Mouse (Mus musculus): ENCODE measurements at regions not wholly inside any gene's neighbourhood (a gene's known extent, or its start where the extent isn't known, plus 50 kb on each side); places are given as distances from the start of the nearest gene placed in this dataset.

- H3K4me3 ChIP-seq (replicated peaks; ENCODE audit: insufficient read depth, low read depth, low read length), result no peak overlapping the region
- no peaks in the 10 kb centered on the region for H3K4me1 ChIP-seq (ENCODE audit: control insufficient read depth, insufficient read depth, low read length)
- DNase-seq, result no peak
- TF ChIP-seq CTCF (IDR thresholded peaks at IDR 0.05; ENCODE audit: borderline replicate concordance, insufficient read depth, low read depth, low read length), result no peak
- TF ChIP-seq POLR2A (IDR thresholded peaks at IDR 0.05; ENCODE audit: borderline replicate concordance, insufficient read depth, low read length), result no peak
- H3K27me3 ChIP-seq (ENCODE audit: control insufficient read depth, insufficient read depth, low read length), result no peaks in the 10 kb centered on the region; the same call in 1 of the 2 replicates
- H3K27ac ChIP-seq (ENCODE audit: insufficient read depth, low read length), result no peak overlapping the region
- WGBS, result 47% methylated on average over 7 of the region's 7 CpGs
Observed at GRCm38 (mm10) chr8:103492914-103493517, 608.4 kb upstream of the Cdh5 start.

DNA sequence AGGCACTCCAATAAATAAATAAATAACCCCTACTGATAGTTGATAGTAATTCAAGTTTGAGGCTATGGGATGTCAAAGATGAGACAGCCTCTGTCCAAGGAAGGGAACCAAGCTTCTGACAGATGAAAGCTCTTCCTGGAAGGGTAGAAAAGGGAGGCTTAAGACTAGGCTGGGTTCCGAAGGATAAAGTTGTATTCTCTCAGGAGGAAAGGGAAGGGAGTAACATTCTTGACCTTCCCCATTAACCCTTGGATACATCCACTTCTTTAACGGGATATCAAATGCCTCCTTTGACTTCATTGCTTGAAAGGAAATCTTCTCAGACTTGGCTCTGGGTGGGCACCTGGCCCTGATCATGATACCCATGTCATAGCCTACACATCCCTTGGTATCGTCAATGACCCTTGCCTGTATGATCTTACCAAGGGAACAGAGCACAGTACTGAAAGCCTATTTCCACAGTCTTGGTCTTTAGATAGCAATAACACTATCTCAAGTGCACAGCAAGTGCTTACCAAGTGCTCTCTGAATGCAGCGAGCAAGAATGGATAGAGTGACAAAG is 607.4 kb upstream of the Cdh5 start:
- TF ChIP-seq POLR2A (IDR thresholded peaks at IDR 0.05; ENCODE audit: borderline replicate concordance, insufficient read depth, low read length), result no peak
- TF ChIP-seq CTCF (IDR thresholded peaks at IDR 0.05; ENCODE audit: borderline replicate concordance, insufficient read depth, low read depth, low read length), result no peak
- H3K4me3 ChIP-seq (replicated peaks; ENCODE audit: insufficient read depth, low read depth, low read length), result no peak overlapping the region
- WGBS, result 93% methylated on average over 4 of the region's 4 CpGs

GRCm38 (mm10) chr8:103494670-103495069 is 606.8 kb upstream of the Cdh5 start:
- Histone ChIP-seq H3K4me1 (ENCODE audit: control insufficient read depth, insufficient read depth, low read length) (no peaks in the 10 kb centered on the region), H3K27ac (ENCODE audit: insufficient read depth, low read length) (no peak overlapping the region), H3K27me3 (ENCODE audit: control insufficient read depth, insufficient read depth, low read length) (no peaks in the 10 kb centered on the region; the same call in 1 of the 2 replicates), H3K4me3 (replicated peaks; ENCODE audit: insufficient read depth, low read depth, low read length) (no peak overlapping the region)
- TF ChIP-seq CTCF (IDR thresholded peaks at IDR 0.05; ENCODE audit: borderline replicate concordance, insufficient read depth, low read depth, low read length) (no peak), POLR2A (IDR thresholded peaks at IDR 0.05; ENCODE audit: borderline replicate concordance, insufficient read depth, low read length) (no peak)
- WGBS, result 22% methylated on average over 1 of the region's 1 CpGs
- DNase-seq, result no peak

More for the DNA sequence above, 607.4 kb upstream of the Cdh5 start:
- Histone ChIP-seq H3K4me1 (ENCODE audit: control insufficient read depth, insufficient read depth, low read length) (no peaks in the 10 kb centered on the region), H3K27me3 (ENCODE audit: control insufficient read depth, insufficient read depth, low read length) (no peaks in the 10 kb centered on the region; the same call in 1 of the 2 replicates), H3K27ac (ENCODE audit: insufficient read depth, low read length) (no peak overlapping the region)
- DNase-seq, result no peak

GRCm38 (mm10) chr8:103501328-103501727 is 600.1 kb upstream of the Cdh5 start:
- Histone ChIP-seq H3K27ac (ENCODE audit: insufficient read depth, low read length) (no peak overlapping the region), H3K4me1 (ENCODE audit: control insufficient read depth, insufficient read depth, low read length) (no peaks in the 10 kb centered on the region), H3K27me3 (ENCODE audit: control insufficient read depth, insufficient read depth, low read length) (no peaks in the 10 kb centered on the region; the same call in 1 of the 2 replicates), H3K4me3 (replicated peaks; ENCODE audit: insufficient read depth, low read depth, low read length) (no peak overlapping the region)
- DNase-seq, result no peak
- WGBS, result 53% methylated on average over 2 of the region's 2 CpGs
- TF ChIP-seq CTCF (IDR thresholded peaks at IDR 0.05; ENCODE audit: borderline replicate concordance, insufficient read depth, low read depth, low read length), result no peak

DNA sequence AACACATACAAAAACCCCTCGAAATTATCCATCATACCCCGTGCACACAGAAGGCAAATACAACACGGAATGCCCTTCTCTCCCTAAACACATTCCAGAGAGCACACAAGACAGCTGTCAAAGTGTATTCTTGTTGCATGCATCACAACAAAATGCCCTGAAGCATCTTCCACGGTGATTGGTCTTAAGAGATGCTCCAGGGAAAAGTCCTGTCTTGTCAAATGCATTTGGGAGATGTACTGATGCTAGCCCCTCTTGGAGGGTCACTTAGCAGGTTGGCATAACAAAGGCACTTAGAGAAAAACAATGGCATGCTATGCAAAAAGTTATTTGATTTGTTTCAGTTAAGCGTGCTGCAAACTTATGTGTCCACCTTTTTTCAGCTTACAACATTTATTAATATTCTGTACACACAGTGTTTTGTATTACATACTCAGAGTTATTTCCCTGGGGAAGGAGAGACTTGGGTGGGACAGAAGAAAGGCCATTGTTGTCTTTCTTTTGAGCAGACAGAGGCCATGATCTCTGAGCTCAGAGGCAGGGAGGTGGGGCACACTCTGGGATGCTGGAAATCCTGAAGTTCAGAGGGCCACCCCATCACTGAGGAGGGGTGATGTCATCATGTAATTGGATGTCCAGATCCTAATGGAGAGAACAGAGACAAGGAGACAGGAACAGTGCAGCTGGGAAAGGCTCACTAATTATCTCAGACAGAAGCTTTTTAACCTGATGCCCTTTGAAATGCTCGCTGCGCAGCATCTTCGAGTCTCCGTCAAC is 598.2 kb upstream of the Cdh5 start:
- Histone ChIP-seq H3K4me1 (ENCODE audit: control insufficient read depth, insufficient read depth, low read length) (no peaks in the 10 kb centered on the region), H3K27ac (ENCODE audit: insufficient read depth, low read length) (no peak overlapping the region), H3K27me3 (ENCODE audit: control insufficient read depth, insufficient read depth, low read length) (no peaks in the 10 kb centered on the region; the same call in 1 of the 2 replicates), H3K4me3 (replicated peaks; ENCODE audit: insufficient read depth, low read depth, low read length) (no peak overlapping the region)
- 82% methylated on average over 9 of the region's 9 CpGs for WGBS
- DNase-seq, result no peak
- TF ChIP-seq POLR2A (IDR thresholded peaks at IDR 0.05; ENCODE audit: borderline replicate concordance, insufficient read depth, low read length), result no peak
- TF ChIP-seq CTCF (IDR thresholded peaks at IDR 0.05; ENCODE audit: borderline replicate concordance, insufficient read depth, low read depth, low read length), result no peak

DNA sequence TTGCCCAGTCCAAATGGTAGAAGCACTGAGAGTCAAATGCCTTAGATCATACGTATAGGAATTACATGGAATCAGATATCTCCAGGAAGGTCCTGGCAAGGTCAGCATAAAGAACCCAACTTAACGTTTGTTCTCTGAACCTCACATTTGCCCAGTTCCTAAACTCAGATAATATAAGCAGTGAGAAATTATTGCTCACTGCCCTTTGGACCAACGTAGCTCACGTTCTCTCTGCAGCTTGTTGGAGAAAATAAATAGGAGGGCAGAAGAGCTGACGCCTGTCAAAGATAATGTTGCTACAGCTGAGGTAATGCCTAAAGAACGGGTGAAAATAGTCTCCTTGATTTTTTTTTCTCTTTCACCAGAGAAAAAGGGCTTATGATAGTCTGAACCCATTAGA is 595.1 kb upstream of the Cdh5 start:
- H3K4me1 ChIP-seq (ENCODE audit: control insufficient read depth, insufficient read depth, low read length), result no peaks in the 10 kb centered on the region
- WGBS, result 83% methylated on average over 6 of the region's 6 CpGs
- H3K27me3 ChIP-seq (ENCODE audit: control insufficient read depth, insufficient read depth, low read length), result no peaks in the 10 kb centered on the region; the same call in 1 of the 2 replicates
- DNase-seq, result no peak
- H3K27ac ChIP-seq (ENCODE audit: insufficient read depth, low read length), result no peak overlapping the region
- TF ChIP-seq CTCF (IDR thresholded peaks at IDR 0.05; ENCODE audit: borderline replicate concordance, insufficient read depth, low read depth, low read length), result no peak
- TF ChIP-seq POLR2A (IDR thresholded peaks at IDR 0.05; ENCODE audit: borderline replicate concordance, insufficient read depth, low read length), result no peak
- H3K4me3 ChIP-seq (replicated peaks; ENCODE audit: insufficient read depth, low read depth, low read length), result no peak overlapping the region

DNA sequence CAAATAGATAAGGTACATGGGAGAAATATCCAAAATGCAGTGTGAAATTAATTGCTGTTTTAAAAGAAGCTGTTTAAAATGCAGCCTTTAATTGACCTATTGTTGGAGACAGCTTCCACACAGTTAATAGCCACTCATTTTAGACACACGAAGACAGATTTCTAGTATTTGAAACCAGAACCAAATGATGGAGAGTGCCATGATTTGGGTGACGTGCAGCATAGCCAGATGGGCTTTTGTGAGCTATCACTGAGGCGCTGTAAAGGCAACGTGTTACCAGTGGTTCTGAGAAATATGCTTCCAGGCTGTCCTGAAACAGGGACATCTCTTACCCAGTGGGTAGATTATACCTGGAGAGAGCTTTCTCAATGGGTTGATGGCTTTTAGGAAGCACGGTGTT is 594.4 kb upstream of the Cdh5 start:
- Histone ChIP-seq H3K4me3 (replicated peaks; ENCODE audit: insufficient read depth, low read depth, low read length) (no peak overlapping the region), H3K27me3 (ENCODE audit: control insufficient read depth, insufficient read depth, low read length) (no peaks in the 10 kb centered on the region; the same call in 1 of the 2 replicates), H3K4me1 (ENCODE audit: control insufficient read depth, insufficient read depth, low read length) (no peaks in the 10 kb centered on the region), H3K27ac (ENCODE audit: insufficient read depth, low read length) (no peak overlapping the region)
- 79% methylated on average over 5 of the region's 5 CpGs for WGBS
- TF ChIP-seq POLR2A (IDR thresholded peaks at IDR 0.05; ENCODE audit: borderline replicate concordance, insufficient read depth, low read length) (no peak), CTCF (IDR thresholded peaks at IDR 0.05; ENCODE audit: borderline replicate concordance, insufficient read depth, low read depth, low read length) (no peak)
- no peak for DNase-seq
